Mouse (Mus musculus) testis, adult 2 months (tissue): ENCODE data around the gene Tmem50a. TPM values are rescaled to one million over a fixed set of nuclear protein-coding genes. Genes with fewer than 3 reads are reported as not detected.

Experiments used
- H3K27ac ChIP-seq: fragments of 200-500 bp; 2 replicates; pipeline ENCODE4 v1.5.1; 2012; ENCODE audit warnings: low read depth, low read length; ENCODE audit not compliant: control insufficient read depth, insufficient read depth
- H3K27me3 ChIP-seq: fragments of 200-500 bp; 2 replicates; pipeline ENCODE4 v1.6.1; 2012; ENCODE audit warnings: mild to moderate bottlenecking, low read length, moderate library complexity; ENCODE audit not compliant: control insufficient read depth, insufficient read depth
- H3K36me3 ChIP-seq: fragments of 200-500 bp; 2 replicates; pipeline ENCODE4 v1.6.1; 2012; ENCODE audit warnings: mild to moderate bottlenecking, low read length; ENCODE audit not compliant: control insufficient read depth, insufficient read depth
- H3K4me1 ChIP-seq: fragments of 200-500 bp; 2 replicates; pipeline ENCODE4 v1.6.1; 2012; ENCODE audit warnings: low read length; ENCODE audit not compliant: control insufficient read depth, insufficient read depth
- H3K4me3 ChIP-seq: fragments of 200-500 bp; 2 replicates; pipeline ENCODE4 v1.5.1; 2012; ENCODE audit warnings: low read depth, mild to moderate bottlenecking, low read length, moderate library complexity, mixed read lengths; ENCODE audit not compliant: control insufficient read depth
- CTCF ChIP-seq: fragments of 200-500 bp; IDR thresholded peaks from 2 replicates; pipeline ENCODE4 v1.5.1; 2012; ENCODE audit warnings: low read depth, mild to moderate bottlenecking, inconsistent platforms, low read length, moderate library complexity; ENCODE audit not compliant: control insufficient read depth, insufficient read depth, insufficient replicate concordance
- POLR2A ChIP-seq: fragments of 200-500 bp; IDR thresholded peaks from 2 replicates; pipeline ENCODE4 v1.6.1; 2012; ENCODE audit warnings: low read depth, mild to moderate bottlenecking, inconsistent platforms, low read length, moderate library complexity; ENCODE audit not compliant: control insufficient read depth
- polyA plus RNA-seq: library from polyadenylated mRNA; depleted of rRNA; stranded (reverse); fragments of >200 nt; gene quantifications from 2 replicates; pipeline ENCODE4 v1.2.3, GENCODE M21; 2012; rRNA removed

Tmem50a gene
- 19.5 and 23.0 TPM in 2 replicates for polyA plus RNA-seq

DNA sequence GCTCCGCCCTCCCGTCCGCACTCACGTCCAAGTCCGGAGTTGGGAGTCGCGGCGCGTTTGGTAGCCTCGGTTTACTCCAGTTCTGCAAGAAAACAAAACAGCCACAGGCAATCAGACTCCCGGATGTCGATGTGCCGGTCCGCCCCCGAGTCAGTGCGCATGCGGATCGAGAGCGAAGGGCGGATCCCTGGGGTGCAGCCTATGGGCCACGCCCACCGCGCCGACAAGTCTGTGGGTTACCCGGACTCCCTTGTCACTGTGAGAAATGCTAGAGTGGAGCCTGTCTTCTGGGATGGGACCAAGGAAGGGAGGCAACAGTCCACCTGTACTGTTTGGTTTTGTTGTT, at the start of gene Tmem50a:
Tmem50a (minus strand) TSS at position 161 of the 346 bp plus-strand sequence.
- Histone ChIP-seq H3K4me3 (peak within 1 kb of the TSS; percentile 88), H3K4me1 (peaks cover 7% of the 10 kb centered on the region), H3K27ac (peak within 1 kb of the TSS; percentile 46), H3K27me3 (no peaks in the 10 kb centered on the region), H3K36me3 (no peaks in the 10 kb centered on the region)
- no peak for TF ChIP-seq CTCF
- TF ChIP-seq POLR2A: peak; percentile 65

DNA sequence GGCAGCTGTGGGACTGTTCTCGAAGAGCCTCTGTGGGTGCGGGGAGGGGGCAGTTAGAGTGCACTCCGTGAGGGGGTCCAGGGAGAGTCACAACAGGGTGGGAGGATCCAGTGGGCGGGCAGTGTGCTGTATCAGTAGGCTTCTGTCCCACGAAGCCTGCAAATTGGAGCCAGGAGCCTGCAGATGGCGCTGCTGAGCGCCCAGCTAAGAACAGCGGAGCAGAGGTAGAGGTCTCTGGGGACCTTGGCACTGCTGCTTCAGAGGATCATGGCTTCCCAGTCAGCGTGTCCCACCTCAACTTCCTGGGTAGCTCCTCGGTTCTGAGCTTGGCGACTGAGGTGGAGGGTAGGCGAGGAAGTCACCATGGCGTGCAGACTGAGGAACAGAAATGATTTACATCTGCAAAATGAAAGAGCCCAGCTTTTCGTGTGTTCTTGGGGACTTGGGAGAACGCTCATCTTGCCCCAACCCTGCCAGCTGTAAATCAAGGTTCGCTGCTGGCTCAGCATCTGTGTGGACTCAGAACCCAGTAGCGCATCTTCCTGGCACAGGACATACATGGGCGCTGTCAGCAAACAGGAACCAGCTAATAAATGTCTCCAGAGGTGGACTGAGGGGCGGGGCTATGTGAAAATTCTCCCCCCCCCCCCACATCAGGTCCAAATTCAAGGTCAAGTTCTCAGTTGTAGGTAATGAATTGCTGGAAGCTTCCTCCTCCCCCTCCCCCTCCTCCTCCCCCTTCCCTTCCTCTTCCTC, 48.4 kb upstream of the Tmem50a start:
- H3K36me3 ChIP-seq: no peaks in the 10 kb centered on the region
- peak overlapping the region; percentile 57 for H3K4me3 ChIP-seq
- TF ChIP-seq CTCF (peak; percentile 75), POLR2A (no peak)
- no peak overlapping the region for H3K27ac ChIP-seq
- peaks cover 6% of the 10 kb centered on the region for H3K4me1 ChIP-seq
- no peaks in the 10 kb centered on the region for H3K27me3 ChIP-seq

DNA sequence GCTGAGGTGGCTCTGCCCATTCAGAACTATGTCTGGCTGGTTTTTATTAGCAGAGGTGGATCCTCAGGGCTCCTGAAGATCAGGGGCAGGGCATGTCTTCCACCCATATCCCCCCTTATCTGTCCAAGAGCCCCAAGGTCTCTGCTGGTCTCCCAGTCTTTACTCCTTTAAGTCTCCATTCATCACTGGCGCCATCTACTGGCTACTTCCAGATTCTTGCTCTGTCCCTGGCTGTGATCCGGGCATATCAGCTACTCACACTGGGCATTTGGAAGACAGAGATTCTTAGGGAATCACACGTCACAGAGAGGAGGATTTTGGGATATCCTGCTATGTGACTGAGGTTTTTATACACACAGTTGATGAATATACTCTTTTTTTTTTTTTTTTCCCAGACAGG, 41.5 kb upstream of the Tmem50a start:
- H3K27me3 ChIP-seq: no peaks in the 10 kb centered on the region
- TF ChIP-seq CTCF (peak; percentile 21; the same call in 1 of the 2 replicates), POLR2A (no peak)
- no peaks in the 10 kb centered on the region for H3K36me3 ChIP-seq
- no peaks in the 10 kb centered on the region for H3K4me1 ChIP-seq
- no peak overlapping the region for H3K4me3 ChIP-seq
- no peak overlapping the region for H3K27ac ChIP-seq

DNA sequence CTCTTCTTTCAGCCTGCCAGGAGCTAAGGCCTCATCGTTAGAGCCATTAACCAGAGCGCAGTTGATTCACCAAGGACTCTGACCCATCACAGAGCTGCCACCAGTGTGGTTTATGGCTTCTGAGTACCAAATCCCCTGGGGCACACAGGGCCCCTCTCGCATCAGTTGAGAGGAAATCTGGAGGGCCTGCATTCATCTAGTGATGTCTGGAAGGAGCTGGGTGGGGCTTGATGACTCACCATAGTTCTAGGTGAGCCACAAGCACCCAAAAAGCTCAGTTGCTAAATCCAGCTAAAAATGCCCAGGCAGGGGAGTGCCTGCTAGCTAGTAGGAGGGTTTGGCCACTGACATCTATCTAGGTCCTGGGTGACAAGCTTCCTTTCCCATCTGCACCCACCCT, 41.0 kb upstream of the Tmem50a start:
- Histone ChIP-seq H3K4me1 (no peaks in the 10 kb centered on the region), H3K27me3 (no peaks in the 10 kb centered on the region), H3K4me3 (no peak overlapping the region), H3K27ac (no peak overlapping the region), H3K36me3 (no peaks in the 10 kb centered on the region)
- TF ChIP-seq POLR2A: no peak
- TF ChIP-seq CTCF: no peak; the same call in 1 of the 2 replicates

DNA sequence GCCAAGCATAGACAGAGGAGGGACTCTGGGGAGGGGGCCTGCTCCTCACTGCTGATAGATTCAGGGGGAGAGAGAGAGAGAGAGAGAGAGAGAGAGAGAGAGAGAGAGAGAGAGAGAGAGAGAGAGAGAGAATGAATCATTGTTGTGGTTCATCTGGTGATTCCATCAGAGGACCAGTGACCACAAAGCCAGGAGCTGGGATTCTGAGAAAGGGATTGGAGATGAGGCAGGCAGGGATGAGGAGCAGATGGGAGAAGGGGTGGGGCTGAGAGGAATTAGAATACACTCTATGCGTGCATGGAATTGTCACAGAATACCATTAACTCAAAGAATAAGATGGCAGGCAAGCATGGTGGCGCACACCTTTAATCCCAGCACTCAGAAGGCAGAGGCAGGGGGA, 40.4 kb upstream of the Tmem50a start:
- no peak for TF ChIP-seq CTCF
- no peak for TF ChIP-seq POLR2A
- Histone ChIP-seq H3K4me1 (no peaks in the 10 kb centered on the region), H3K4me3 (no peak overlapping the region), H3K27ac (no peak overlapping the region), H3K27me3 (no peaks in the 10 kb centered on the region), H3K36me3 (no peaks in the 10 kb centered on the region)

DNA sequence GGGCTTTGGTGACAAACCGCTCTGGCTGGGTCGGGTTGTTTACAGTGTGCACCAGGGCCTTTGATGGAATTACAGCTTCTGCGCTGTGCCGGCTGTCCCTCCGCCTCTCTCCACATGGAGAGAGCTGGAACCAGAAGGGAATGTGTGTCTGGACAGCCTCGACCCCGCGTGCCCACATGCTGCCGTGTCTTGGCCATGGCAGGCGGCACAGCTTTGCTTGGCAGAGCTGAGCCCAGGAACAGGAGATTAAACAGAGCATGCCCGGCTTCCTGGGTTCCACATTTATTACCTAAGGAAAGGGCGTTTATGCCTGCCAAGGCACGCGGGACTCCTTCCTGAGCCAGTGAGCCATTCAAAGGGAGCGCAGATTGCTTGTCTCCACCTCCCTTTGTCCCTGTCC, 39.6 kb upstream of the Tmem50a start:
- H3K36me3 ChIP-seq: no peaks in the 10 kb centered on the region
- H3K27me3 ChIP-seq: no peaks in the 10 kb centered on the region
- no peak overlapping the region for H3K27ac ChIP-seq
- no peak overlapping the region for H3K4me3 ChIP-seq
- H3K4me1 ChIP-seq: no peaks in the 10 kb centered on the region
- TF ChIP-seq CTCF (no peak), POLR2A (no peak)

DNA sequence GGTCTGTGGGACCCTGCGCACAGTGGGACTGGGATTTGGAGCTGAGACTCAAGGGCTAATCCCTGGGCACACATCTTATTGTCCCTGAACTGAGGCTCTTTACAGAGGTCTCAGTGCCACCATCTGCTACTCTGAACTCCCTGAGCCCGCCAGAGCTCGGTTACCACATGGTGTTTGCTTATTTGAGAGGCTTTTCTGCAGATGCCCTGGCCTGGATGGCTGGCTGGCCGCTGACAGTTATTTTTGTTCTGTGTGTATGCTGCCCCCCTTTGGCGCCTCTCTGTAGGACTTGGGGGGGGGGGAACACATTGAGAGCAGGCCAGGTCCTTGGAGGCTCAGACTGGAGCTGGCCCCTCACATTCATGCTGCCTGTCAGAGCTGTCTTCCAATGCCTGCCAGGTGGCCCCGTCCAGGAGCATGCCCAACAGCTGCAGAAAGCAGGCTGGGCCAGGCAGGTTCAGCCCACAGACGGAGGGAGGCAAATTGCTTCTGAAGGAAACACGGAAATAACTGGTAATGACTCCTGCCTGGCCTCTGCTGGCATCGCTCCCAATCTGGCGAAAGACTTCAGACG, 35.8 kb upstream of the Tmem50a start:
- Histone ChIP-seq H3K4me1 (peaks cover 2% of the 10 kb centered on the region), H3K27ac (no peak overlapping the region), H3K36me3 (no peaks in the 10 kb centered on the region), H3K27me3 (no peaks in the 10 kb centered on the region), H3K4me3 (no peak overlapping the region)
- no peak for TF ChIP-seq POLR2A
